Mouse (Mus musculus) embryonic fibroblast, embryonic 13.5 days (primary cell): ENCODE results near the gene Cyp2g1.

ENCODE experiments used
- CTCF ChIP-seq: IDR thresholded peaks from 2 replicates; pipeline ENCODE4 v1.5.1; 2011; ENCODE audit warnings: mild to moderate bottlenecking, control low read depth, low read length, moderate library complexity, borderline replicate concordance; ENCODE audit not compliant: insufficient read depth
- POLR2A ChIP-seq: IDR thresholded peaks from 2 replicates; pipeline ENCODE4 v1.6.1; 2011; ENCODE audit warnings: low read depth, mild to moderate bottlenecking, control low read depth, low read length, moderate library complexity

- TF ChIP-seq POLR2A (no peak), CTCF (no peak)
Observed at GRCm38 (mm10) chr7:26783163-26783562, 25.5 kb upstream of the Cyp2g1 start.
